Mouse (Mus musculus): ENCODE results near the gene Alcam.

- TF ChIP-seq E2F4 (IDR thresholded peaks at IDR 0.05; ENCODE audit: insufficient read depth) (no peak), POLR2A (IDR thresholded peaks at IDR 0.05; ENCODE audit: insufficient read length, low read depth) (no peak), REST (IDR thresholded peaks at IDR 0.05; ENCODE audit: insufficient read depth, insufficient read length) (no peak), USF1 (IDR thresholded peaks at IDR 0.05; ENCODE audit: low read depth) (no peak), MYOG (IDR thresholded peaks at IDR 0.05; ENCODE audit: control insufficient read depth in 1 of 3, insufficient read depth in 1 of 3, insufficient read length in 2 of 3, low read depth in 2 of 3) (no peak)
These were observed 224.4 kb downstream of the Alcam start for GRCm38 (mm10) chr16:52229446-52229845.

All from myocyte (in vitro differentiated cells).